Mouse (Mus musculus) liver, postnatal 0 days (tissue): ENCODE measurements around the gene Sipa1l2. TPM values are rescaled to one million over a fixed set of nuclear protein-coding genes. Genes with fewer than 3 reads are reported as not detected.

Experiments used
- ATAC-seq: fragments of 200-750 bp; cut with Nextera tagmentation; 2 replicates; pipeline ENCODE4 v1.8.0; 2017; ENCODE audit warnings: mild to moderate bottlenecking, moderate library complexity
- DNase-seq: peaks from one replicate; pipeline ENCODE4 v3.0.0-alpha.2; 2016
- H3K27ac ChIP-seq: fragments of 300-500 bp; sonication (generic); 2 replicates; pipeline ENCODE4 v1.5.1; 2014; ENCODE audit warnings: antibody characterized with exemption, moderate library complexity, mild to moderate bottlenecking, low read depth
- H3K27me3 ChIP-seq: fragments of 300-500 bp; sonication (generic); 2 replicates; pipeline ENCODE4 v1.6.1; 2014; ENCODE audit warnings: low read length, control low read depth, mixed read lengths; ENCODE audit not compliant: insufficient read depth
- H3K36me3 ChIP-seq: fragments of 300-500 bp; sonication (generic); replicated peaks from 2 replicates; pipeline ENCODE4 v1.6.1; 2014; ENCODE audit warnings: mild to moderate bottlenecking, control low read depth, low read length, moderate library complexity, mixed read lengths; ENCODE audit not compliant: insufficient read depth
- H3K4me1 ChIP-seq: fragments of 300-500 bp; sonication (generic); 2 replicates; pipeline ENCODE4 v1.6.1; 2014; ENCODE audit warnings: antibody characterized with exemption, mild to moderate bottlenecking, control low read depth; ENCODE audit not compliant: insufficient read depth
- H3K4me2 ChIP-seq: fragments of 300-500 bp; sonication (generic); 2 replicates; pipeline ENCODE4 v1.6.1; 2014; ENCODE audit warnings: low read depth, mild to moderate bottlenecking, low read length, moderate library complexity, mixed read lengths
- H3K4me3 ChIP-seq: fragments of 300-500 bp; sonication (generic); 2 replicates; pipeline ENCODE4 v1.5.1; 2014; ENCODE audit warnings: low read depth, low read length
- H3K9ac ChIP-seq: fragments of 300-500 bp; sonication (generic); replicated peaks from 2 replicates; pipeline ENCODE4 v1.6.1; 2014; ENCODE audit warnings: mild to moderate bottlenecking, moderate library complexity
- H3K9me3 ChIP-seq: fragments of 300-500 bp; sonication (generic); 2 replicates; pipeline ENCODE4 v1.6.1; 2016; ENCODE audit warnings: mild to moderate bottlenecking, control low read depth, low read length, mixed read lengths
- CTCF ChIP-seq: sonication (generic); IDR thresholded peaks from 2 replicates; pipeline ENCODE4 v1.5.1; 2016; ENCODE audit warnings: antibody characterized with exemption, low read depth
- EP300 ChIP-seq: IDR thresholded peaks from 2 replicates; pipeline ENCODE4 v1.6.1; 2016; ENCODE audit warnings: antibody characterized with exemption, low read depth, mild to moderate bottlenecking
- WGBS: fragments of 180-500 bp; shearing (Covaris S2); extraction: QIAGEN DNeasy Blood & Tissue Kit; methylation state at CpG from one replicate; pipeline ENCODE4 v1.1.7; 2014; ENCODE audit not compliant: insufficient replicate concordance; 5-methylcytosine and 5-hydroxymethylcytosine counted together
- polyA plus RNA-seq: library from polyadenylated mRNA; unstranded; fragments of >200 nt; fragmentation: Nextera tagmentation; extraction: Ambion mirVana; gene quantifications from 2 replicates; pipeline ENCODE4 v1.2.1, GENCODE M21; 2015

The Sipa1l2 gene
- polyA plus RNA-seq, 1 experiment from 2014 or later, result 0.47 TPM

GRCm38 (mm10) chr8:125510861-125511668 lies 58.5 kb downstream of the Sipa1l2 start:
- no peak overlapping the region for H3K4me2 ChIP-seq
- TF ChIP-seq CTCF (no peak), EP300 (no peak)
- ATAC-seq, result no peak
- no peaks in the 10 kb centered on the region for H3K27me3 ChIP-seq
- 69% methylated on average over 14 of the region's 14 CpGs for whole genome bisulfite sequencing
- H3K36me3 ChIP-seq, result no peaks in the 10 kb centered on the region
- H3K4me1 ChIP-seq, result peaks cover 3% of the 10 kb centered on the region; the same call in 1 of the 2 replicates
- DNase-seq, result no peak
- no peak overlapping the region for H3K27ac ChIP-seq
- no peaks in the 10 kb centered on the region for H3K9me3 ChIP-seq
- H3K9ac ChIP-seq, result no peak overlapping the region
- H3K4me3 ChIP-seq, result no peak overlapping the region

DNA sequence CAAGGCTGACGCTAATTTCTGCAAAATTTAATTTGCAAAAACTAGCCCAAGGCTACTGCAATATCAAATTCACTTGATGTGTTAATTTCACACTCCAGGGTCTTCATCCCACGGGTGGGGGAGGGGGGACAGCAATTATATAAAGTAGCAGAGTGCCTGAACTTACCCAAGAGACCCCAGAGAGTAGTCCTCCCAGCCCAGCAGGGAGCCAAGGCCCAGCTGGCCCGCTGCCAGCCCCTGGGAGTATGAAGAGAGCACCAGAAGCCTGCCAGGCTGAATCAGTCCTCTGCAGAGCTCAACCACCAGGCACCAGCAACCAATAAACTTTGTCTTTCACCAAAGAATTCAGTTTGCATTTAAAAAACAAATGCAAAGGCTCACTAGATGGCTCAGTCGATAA lies 59.8 kb downstream of the Sipa1l2 start:
- H3K4me1 ChIP-seq, result 0 out of 2 replicates have a peak, but pooled peaks cover 1% of the 10 kb centered on the region
- no peak overlapping the region for H3K27ac ChIP-seq
- H3K4me3 ChIP-seq, result no peak overlapping the region
- no peaks in the 10 kb centered on the region for H3K9me3 ChIP-seq
- DNase-seq, result no peak
- no peak overlapping the region for H3K9ac ChIP-seq
- ATAC-seq, result no peak
- no peaks in the 10 kb centered on the region for H3K36me3 ChIP-seq
- WGBS, result 59% methylated on average over 4 of the region's 4 CpGs
- H3K27me3 ChIP-seq, result no peaks in the 10 kb centered on the region
- H3K4me2 ChIP-seq, result no peak overlapping the region
- TF ChIP-seq CTCF (no peak), EP300 (no peak)

GRCm38 (mm10) chr8:125509175-125509574 lies 60.4 kb downstream of the Sipa1l2 start:
- Histone ChIP-seq H3K27ac (no peak overlapping the region), H3K9ac (no peak overlapping the region), H3K4me2 (no peak overlapping the region), H3K9me3 (no peaks in the 10 kb centered on the region), H3K36me3 (no peaks in the 10 kb centered on the region), H3K27me3 (no peaks in the 10 kb centered on the region), H3K4me3 (no peak overlapping the region), H3K4me1 (peaks cover 5% of the 10 kb centered on the region; the same call in 1 of the 2 replicates)
- TF ChIP-seq EP300 (no peak), CTCF (no peak)
- 73% methylated on average over 6 of the region's 6 CpGs for WGBS
- ATAC-seq (no peak), DNase-seq (no peak)

GRCm38 (mm10) chr8:125507291-125507690 lies 62.3 kb downstream of the Sipa1l2 start:
- H3K9ac ChIP-seq, result no peak overlapping the region
- no peak overlapping the region for H3K4me2 ChIP-seq
- no peaks in the 10 kb centered on the region for H3K9me3 ChIP-seq
- no peaks in the 10 kb centered on the region for H3K27me3 ChIP-seq
- H3K4me3 ChIP-seq, result no peak overlapping the region
- ATAC-seq (no peak), DNase-seq (no peak)
- H3K36me3 ChIP-seq, result no peaks in the 10 kb centered on the region
- H3K27ac ChIP-seq, result no peak overlapping the region
- TF ChIP-seq EP300, result no peak
- TF ChIP-seq CTCF, result no peak
- WGBS, result 74% methylated on average over 8 of the region's 8 CpGs
- peaks cover 5% of the 10 kb centered on the region; the same call in 1 of the 2 replicates for H3K4me1 ChIP-seq

DNA sequence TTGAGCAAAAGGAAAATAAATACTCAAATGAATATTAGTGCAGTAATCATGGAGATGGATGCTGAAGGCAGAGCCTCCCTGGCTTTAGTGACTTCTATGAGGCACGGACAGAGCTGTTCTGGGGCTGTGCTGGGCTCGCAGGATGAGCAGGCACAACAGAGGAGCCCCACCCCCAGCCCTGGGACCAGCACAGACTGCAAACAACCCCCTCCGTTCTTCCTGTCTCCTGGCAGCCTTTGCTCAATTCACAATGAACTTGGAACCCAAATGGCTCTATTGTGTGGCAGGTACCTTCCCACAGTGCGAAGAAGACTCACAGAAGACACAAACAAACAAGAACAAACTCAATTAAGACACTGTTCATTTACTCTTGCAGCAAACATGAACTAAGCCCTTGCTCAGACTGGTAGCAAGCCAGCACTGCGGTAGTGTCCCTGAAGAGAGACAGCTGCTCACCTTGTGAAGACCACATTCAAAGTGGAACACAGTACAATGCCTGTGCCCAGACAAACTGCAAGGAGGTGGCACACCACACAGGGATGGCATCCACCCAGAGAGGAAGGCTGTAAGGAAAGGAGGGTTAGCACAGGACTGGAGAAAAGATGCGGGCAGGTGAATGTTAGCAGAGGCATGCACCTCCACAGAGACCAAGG lies 64.9 kb downstream of the Sipa1l2 start:
- Histone ChIP-seq H3K9me3 (no peaks in the 10 kb centered on the region), H3K4me3 (no peak overlapping the region), H3K36me3 (no peaks in the 10 kb centered on the region), H3K9ac (no peak overlapping the region), H3K27me3 (no peaks in the 10 kb centered on the region), H3K4me2 (no peak overlapping the region), H3K27ac (no peak overlapping the region), H3K4me1 (peaks cover 5% of the 10 kb centered on the region; the same call in 1 of the 2 replicates)
- 42% methylated on average over 6 of the region's 6 CpGs for WGBS
- no peak for TF ChIP-seq EP300
- no peak for TF ChIP-seq CTCF
- ATAC-seq (peak; percentile 47; the same call in 1 of the 2 replicates), DNase-seq (peak; percentile 39)

GRCm38 (mm10) chr8:125503808-125504207 lies 65.8 kb downstream of the Sipa1l2 start:
- no peak for ATAC-seq

More at GRCm38 (mm10) chr8:125503808-125504207, 65.8 kb downstream of the Sipa1l2 start:
- Histone ChIP-seq H3K9ac (no peak overlapping the region), H3K36me3 (no peaks in the 10 kb centered on the region), H3K27ac (no peak overlapping the region), H3K27me3 (no peaks in the 10 kb centered on the region), H3K4me2 (no peak overlapping the region), H3K4me3 (no peak overlapping the region), H3K4me1 (peaks cover 5% of the 10 kb centered on the region; the same call in 1 of the 2 replicates), H3K9me3 (no peaks in the 10 kb centered on the region)
- WGBS, result 70% methylated on average over 8 of the region's 8 CpGs
- no peak for DNase-seq
- TF ChIP-seq EP300 (no peak), CTCF (no peak)
